Mouse (Mus musculus) lung, embryonic 15.5 days (tissue): ENCODE measurements around the gene Scamp3. TPM values are rescaled to one million over a fixed set of nuclear protein-coding genes. Genes with fewer than 3 reads are reported as not detected.

Experiments
- ATAC-seq: fragments of 200-750 bp; cut with Nextera tagmentation; 2 replicates; pipeline ENCODE4 v1.8.0; 2017; ENCODE audit warnings: moderate number of reproducible peaks, borderline replicate concordance; ENCODE audit not compliant: low FRiP score, low TSS enrichment; ENCODE audit errors: extremely low read depth
- H3K27ac ChIP-seq: fragments of 300-500 bp; sonication (generic); 2 replicates; pipeline ENCODE4 v1.5.1; 2015; ENCODE audit warnings: moderate library complexity, mild to moderate bottlenecking, inconsistent platforms
- H3K27me3 ChIP-seq: fragments of 300-500 bp; sonication (generic); 2 replicates; pipeline ENCODE4 v1.6.1; 2015; ENCODE audit warnings: inconsistent platforms
- H3K36me3 ChIP-seq: fragments of 300-500 bp; sonication (generic); 2 replicates; pipeline ENCODE4 v1.6.1; 2015; ENCODE audit warnings: inconsistent platforms
- H3K4me1 ChIP-seq: fragments of 300-500 bp; sonication (generic); 2 replicates; pipeline ENCODE4 v1.6.1; 2015; ENCODE audit warnings: inconsistent platforms
- H3K4me2 ChIP-seq: fragments of 300-500 bp; sonication (generic); 2 replicates; pipeline ENCODE4 v1.6.1; 2015; ENCODE audit warnings: inconsistent platforms, mild to moderate bottlenecking, moderate library complexity
- H3K4me3 ChIP-seq: fragments of 300-500 bp; sonication (generic); 2 replicates; pipeline ENCODE4 v1.5.1; 2015; ENCODE audit warnings: mild to moderate bottlenecking, inconsistent platforms
- H3K9ac ChIP-seq: fragments of 300-500 bp; sonication (generic); 2 replicates; pipeline ENCODE4 v1.6.1; 2015; ENCODE audit warnings: inconsistent platforms
- H3K9me3 ChIP-seq: fragments of 300-500 bp; sonication (generic); 2 replicates; pipeline ENCODE4 v1.6.1; 2016; ENCODE audit warnings: inconsistent platforms
- WGBS: fragments of 180-500 bp; shearing (Covaris S2); methylation state at CpG from one replicate; pipeline ENCODE4 v1.1.7; 2015; 5-methylcytosine and 5-hydroxymethylcytosine counted together
- polyA plus RNA-seq: library from polyadenylated mRNA; unstranded; fragments of >200 nt; fragmentation: Nextera tagmentation; extraction: Ambion mirVana; gene quantifications from 2 replicates; pipeline ENCODE4 v1.2.1, GENCODE M21; 2015

Gene Scamp3
- polyA plus RNA-seq, 1 experiment from 2014 or later: 110 TPM

- H3K4me1 ChIP-seq: peaks cover 46% of the 10 kb centered on the region
- H3K27ac ChIP-seq: peak overlapping the region; percentile 89
- H3K4me3 ChIP-seq: no peak overlapping the region
- no peaks in the 10 kb centered on the region for H3K27me3 ChIP-seq
- no peak overlapping the region for H3K9ac ChIP-seq
- ATAC-seq: no peak
- H3K36me3 ChIP-seq: no peaks in the 10 kb centered on the region
- peak overlapping the region; percentile 36; the same call in 1 of the 2 replicates for H3K4me2 ChIP-seq
- 11% methylated on average over 8 of the region's 8 CpGs for WGBS
- H3K9me3 ChIP-seq: no peaks in the 10 kb centered on the region
Observed at GRCm38 (mm10) chr3:89219546-89219945, 42.3 kb downstream of the Scamp3 start.

- Histone ChIP-seq H3K27me3 (no peaks in the 10 kb centered on the region), H3K4me2 (no peak overlapping the region), H3K4me1 (peaks cover 36% of the 10 kb centered on the region), H3K4me3 (no peak overlapping the region), H3K27ac (no peak overlapping the region), H3K36me3 (no peaks in the 10 kb centered on the region), H3K9ac (no peak overlapping the region), H3K9me3 (no peaks in the 10 kb centered on the region)
- 72% methylated on average over 5 of the region's 5 CpGs for WGBS
- no peak for ATAC-seq
Observed at GRCm38 (mm10) chr3:89221167-89221566, 43.9 kb downstream of the Scamp3 start.

GRCm38 (mm10) chr3:89224796-89225195 lies 47.5 kb downstream of the Scamp3 start:
- 69% methylated on average over 11 of the region's 11 CpGs for WGBS
- no peaks in the 10 kb centered on the region for H3K36me3 ChIP-seq
- peaks cover 28% of the 10 kb centered on the region for H3K4me1 ChIP-seq
- no peak overlapping the region for H3K9ac ChIP-seq
- no peaks in the 10 kb centered on the region for H3K9me3 ChIP-seq
- ATAC-seq: no peak
- H3K27ac ChIP-seq: no peak overlapping the region
- H3K27me3 ChIP-seq: peaks cover 10% of the 10 kb centered on the region; the same call in 1 of the 2 replicates
- H3K4me3 ChIP-seq: peak overlapping the region; percentile 46; the same call in 1 of the 2 replicates
- peak overlapping the region; percentile 83 for H3K4me2 ChIP-seq

GRCm38 (mm10) chr3:89225321-89225815 lies 48.1 kb downstream of the Scamp3 start:
- Histone ChIP-seq H3K9ac (no peak overlapping the region), H3K4me1 (peaks cover 25% of the 10 kb centered on the region), H3K4me2 (peak overlapping the region; percentile 83), H3K36me3 (no peaks in the 10 kb centered on the region), H3K4me3 (peak overlapping the region; percentile 46), H3K27ac (peak overlapping the region; percentile 91), H3K9me3 (no peaks in the 10 kb centered on the region), H3K27me3 (peaks cover 10% of the 10 kb centered on the region; the same call in 1 of the 2 replicates)
- 53% methylated on average over 12 of the region's 12 CpGs for WGBS
- no peak for ATAC-seq

- Histone ChIP-seq H3K9ac (peak overlapping the region; percentile 46; the same call in 1 of the 2 replicates), H3K4me3 (peak overlapping the region; percentile 46)
Observed at GRCm38 (mm10) chr3:89225918-89226317, 48.6 kb downstream of the Scamp3 start.

GRCm38 (mm10) chr3:89226361-89226760 lies 49.1 kb downstream of the Scamp3 start:
- peak overlapping the region; percentile 83 for H3K4me2 ChIP-seq
- H3K9ac ChIP-seq: peak overlapping the region; percentile 46
- peaks cover 29% of the 10 kb centered on the region for H3K4me1 ChIP-seq
- H3K27ac ChIP-seq: peak overlapping the region; percentile 91
- peak overlapping the region; percentile 46 for H3K4me3 ChIP-seq
- peaks cover 13% of the 10 kb centered on the region; the same call in 1 of the 2 replicates for H3K27me3 ChIP-seq
- H3K9me3 ChIP-seq: no peaks in the 10 kb centered on the region
- no peak for ATAC-seq
- no peaks in the 10 kb centered on the region for H3K36me3 ChIP-seq
- WGBS: 36% methylated on average over 11 of the region's 11 CpGs

More at GRCm38 (mm10) chr3:89225918-89226317, 48.6 kb downstream of the Scamp3 start:
- H3K9me3 ChIP-seq: no peaks in the 10 kb centered on the region
- H3K4me1 ChIP-seq: peaks cover 28% of the 10 kb centered on the region
- H3K4me2 ChIP-seq: peak overlapping the region; percentile 83
- peaks cover 12% of the 10 kb centered on the region; the same call in 1 of the 2 replicates for H3K27me3 ChIP-seq
- WGBS: 43% methylated on average over 4 of the region's 4 CpGs
- H3K27ac ChIP-seq: peak overlapping the region; percentile 91
- no peak for ATAC-seq
- no peaks in the 10 kb centered on the region for H3K36me3 ChIP-seq

- H3K4me3 ChIP-seq: peak within 1 kb of the TSS; percentile 46
- peak within 1 kb of the TSS; percentile 91 for H3K27ac ChIP-seq
- no peaks in the 10 kb centered on the region for H3K9me3 ChIP-seq
- H3K27me3 ChIP-seq: peaks cover 13% of the 10 kb centered on the region; the same call in 1 of the 2 replicates
- H3K36me3 ChIP-seq: no peaks in the 10 kb centered on the region
- peaks cover 34% of the 10 kb centered on the region for H3K4me1 ChIP-seq
- H3K9ac ChIP-seq: peak within 1 kb of the TSS; percentile 46
- H3K4me2 ChIP-seq: peak within 1 kb of the TSS; percentile 83
- ATAC-seq: no peak
- WGBS: 1% methylated on average over 21 of the region's 21 CpGs
Observed at GRCm38 (mm10) chr3:89226900-89227299, 49.6 kb downstream of the Scamp3 start, which contains the start of gene Mtx1. Gene Mtx1, minus strand, starts transcription at chr3:89227088.

- H3K4me1 ChIP-seq: peaks cover 35% of the 10 kb centered on the region
- peak overlapping the region; percentile 91 for H3K27ac ChIP-seq
- H3K4me3 ChIP-seq: peak overlapping the region; percentile 46
- ATAC-seq: peak; percentile 73
- no peaks in the 10 kb centered on the region for H3K36me3 ChIP-seq
- H3K9me3 ChIP-seq: no peaks in the 10 kb centered on the region
- H3K9ac ChIP-seq: peak overlapping the region; percentile 46
- WGBS: 5% methylated on average over 41 of the region's 41 CpGs
- peaks cover 13% of the 10 kb centered on the region; the same call in 1 of the 2 replicates for H3K27me3 ChIP-seq
- peak overlapping the region; percentile 83 for H3K4me2 ChIP-seq
Observed at GRCm38 (mm10) chr3:89227307-89228179, 50.3 kb downstream of the Scamp3 start.

GRCm38 (mm10) chr3:89228180-89228549 lies 50.9 kb downstream of the Scamp3 start:
- H3K9ac ChIP-seq: peak overlapping the region; percentile 46; the same call in 1 of the 2 replicates
- under 1% methylated on average over 20 of the region's 20 CpGs for WGBS

GRCm38 (mm10) chr3:89228836-89229235 lies 51.6 kb downstream of the Scamp3 start, which contains the start of gene Muc1:
Gene Muc1, plus strand, starts transcription at chr3:89229057.
- 24% methylated on average over 9 of the region's 10 CpGs for WGBS
- H3K27me3 ChIP-seq: peaks cover 13% of the 10 kb centered on the region; the same call in 1 of the 2 replicates
- H3K4me2 ChIP-seq: peak within 1 kb of the TSS; percentile 83
- no peaks in the 10 kb centered on the region for H3K36me3 ChIP-seq
- H3K9ac ChIP-seq: peak within 1 kb of the TSS; percentile 46
- peaks cover 47% of the 10 kb centered on the region for H3K4me1 ChIP-seq
- no peaks in the 10 kb centered on the region for H3K9me3 ChIP-seq
- peak; percentile 13; the same call in 1 of the 2 replicates for ATAC-seq
- H3K27ac ChIP-seq: peak within 1 kb of the TSS; percentile 91
- peak within 1 kb of the TSS; percentile 46 for H3K4me3 ChIP-seq

More at GRCm38 (mm10) chr3:89228180-89228549, 50.9 kb downstream of the Scamp3 start:
- Histone ChIP-seq H3K9me3 (no peaks in the 10 kb centered on the region), H3K36me3 (no peaks in the 10 kb centered on the region), H3K4me1 (peaks cover 40% of the 10 kb centered on the region), H3K4me2 (peak overlapping the region; percentile 83), H3K4me3 (peak overlapping the region; percentile 46), H3K27ac (peak overlapping the region; percentile 91), H3K27me3 (peaks cover 13% of the 10 kb centered on the region; the same call in 1 of the 2 replicates)
- peak; percentile 20; the same call in 1 of the 2 replicates for ATAC-seq

- no peaks in the 10 kb centered on the region for H3K9me3 ChIP-seq
- no peak for ATAC-seq
- peaks cover 13% of the 10 kb centered on the region; the same call in 1 of the 2 replicates for H3K27me3 ChIP-seq
- H3K4me1 ChIP-seq: peaks cover 51% of the 10 kb centered on the region
- H3K27ac ChIP-seq: peak overlapping the region; percentile 91
- peak overlapping the region; percentile 18; the same call in 1 of the 2 replicates for H3K9ac ChIP-seq
- H3K4me3 ChIP-seq: peak overlapping the region; percentile 46
- H3K4me2 ChIP-seq: peak overlapping the region; percentile 83
- no peaks in the 10 kb centered on the region for H3K36me3 ChIP-seq
- 41% methylated on average over 4 of the region's 4 CpGs for WGBS
Observed at GRCm38 (mm10) chr3:89229276-89229675, 52.0 kb downstream of the Scamp3 start.
